Mouse (Mus musculus): Measurements from ENCODE around the gene AC124108.1. TPM values are rescaled to one million over a fixed set of nuclear protein-coding genes. Genes with fewer than 3 reads are reported as not detected.

AC124108.1 gene
- polyA plus RNA-seq, 1 experiment from 2014 or later, result 3.6 TPM

GRCm38 (mm10) chr1:132189231-132189630, 2.0 kb upstream of the AC124108.1 start:
- ATAC-seq (ENCODE audit: low FRiP score) (no peak), DNase-seq (ENCODE audit: low spot score) (no peak)
- WGBS, result 37% methylated on average over 4 of the region's 4 CpGs
- Histone ChIP-seq H3K4me1 (replicated peaks; ENCODE audit: control insufficient read depth, insufficient read depth, low read length) (peaks cover 20% of the 10 kb centered on the region), H3K4me2 (replicated peaks) (peak overlapping the region; percentile 83), H3K9ac (peak overlapping the region; percentile 95; the same call in 1 of the 2 replicates), H3K4me3 (replicated peaks; ENCODE audit: low read length) (peak overlapping the region; percentile 87), H3K27ac (peak overlapping the region; percentile 99), H3K9me3 (ENCODE audit: control insufficient read depth, low read length) (no peaks in the 10 kb centered on the region), H3K36me3 (replicated peaks; ENCODE audit: control insufficient read depth, insufficient read depth) (no peaks in the 10 kb centered on the region), H3K27me3 (ENCODE audit: control insufficient read depth, insufficient read depth, low read length) (no peaks in the 10 kb centered on the region)

- ATAC-seq (ENCODE audit: low FRiP score) (peak; percentile 81), DNase-seq (ENCODE audit: low spot score) (peak; percentile 87)
- Histone ChIP-seq H3K4me2 (replicated peaks) (peak overlapping the region; percentile 83), H3K27ac (peak overlapping the region; percentile 99), H3K36me3 (replicated peaks; ENCODE audit: control insufficient read depth, insufficient read depth) (no peaks in the 10 kb centered on the region), H3K9ac (peak overlapping the region; percentile 95), H3K4me3 (replicated peaks; ENCODE audit: low read length) (peak overlapping the region; percentile 87), H3K27me3 (ENCODE audit: control insufficient read depth, insufficient read depth, low read length) (no peaks in the 10 kb centered on the region), H3K4me1 (replicated peaks; ENCODE audit: control insufficient read depth, insufficient read depth, low read length) (peaks cover 28% of the 10 kb centered on the region), H3K9me3 (ENCODE audit: control insufficient read depth, low read length) (no peaks in the 10 kb centered on the region)
- 0% methylated on average over 48 of the region's 50 CpGs for WGBS
These were observed 1.2 kb upstream of the AC124108.1 start for GRCm38 (mm10) chr1:132190040-132190513.

- Histone ChIP-seq H3K4me1 (replicated peaks; ENCODE audit: control insufficient read depth, insufficient read depth, low read length) (peaks cover 34% of the 10 kb centered on the region), H3K9me3 (ENCODE audit: control insufficient read depth, low read length) (no peaks in the 10 kb centered on the region), H3K4me3 (replicated peaks; ENCODE audit: low read length) (peak overlapping the region; percentile 87), H3K9ac (peak overlapping the region; percentile 95), H3K27ac (peak overlapping the region; percentile 99), H3K36me3 (replicated peaks; ENCODE audit: control insufficient read depth, insufficient read depth) (no peaks in the 10 kb centered on the region), H3K27me3 (ENCODE audit: control insufficient read depth, insufficient read depth, low read length) (no peaks in the 10 kb centered on the region), H3K4me2 (replicated peaks) (peak overlapping the region; percentile 83)
- under 1% methylated on average over 49 of the region's 62 CpGs for WGBS
- peak; percentile 34 for ATAC-seq (ENCODE audit: low FRiP score)
- no peak for DNase-seq (ENCODE audit: low spot score)
These were observed 600 bp upstream of the AC124108.1 start for GRCm38 (mm10) chr1:132190621-132191092.

GRCm38 (mm10) chr1:132191786-132192680, 776 bp downstream of the AC124108.1 start:
- WGBS, result 2% methylated on average over 16 of the region's 16 CpGs
- Histone ChIP-seq H3K4me2 (replicated peaks) (peak overlapping the region; percentile 83), H3K9ac (peak overlapping the region; percentile 95), H3K4me3 (replicated peaks; ENCODE audit: low read length) (peak overlapping the region; percentile 87), H3K36me3 (replicated peaks; ENCODE audit: control insufficient read depth, insufficient read depth) (no peaks in the 10 kb centered on the region), H3K27me3 (ENCODE audit: control insufficient read depth, insufficient read depth, low read length) (no peaks in the 10 kb centered on the region), H3K9me3 (ENCODE audit: control insufficient read depth, low read length) (no peaks in the 10 kb centered on the region), H3K27ac (peak overlapping the region; percentile 99), H3K4me1 (replicated peaks; ENCODE audit: control insufficient read depth, insufficient read depth, low read length) (peaks cover 48% of the 10 kb centered on the region)
- DNase-seq (ENCODE audit: low spot score), result no peak
- ATAC-seq (ENCODE audit: low FRiP score), result peak; percentile 14; the same call in 1 of the 2 replicates

- H3K9me3 ChIP-seq (ENCODE audit: control insufficient read depth, low read length), result no peaks in the 10 kb centered on the region
- peak overlapping the region; percentile 83 for H3K4me2 ChIP-seq (replicated peaks)
- no peak for DNase-seq (ENCODE audit: low spot score)
- no peaks in the 10 kb centered on the region for H3K36me3 ChIP-seq (replicated peaks; ENCODE audit: control insufficient read depth, insufficient read depth)
- peak overlapping the region; percentile 95 for H3K9ac ChIP-seq
- peak overlapping the region; percentile 87 for H3K4me3 ChIP-seq (replicated peaks; ENCODE audit: low read length)
- peaks cover 66% of the 10 kb centered on the region for H3K4me1 ChIP-seq (replicated peaks; ENCODE audit: control insufficient read depth, insufficient read depth, low read length)
- no peak for ATAC-seq (ENCODE audit: low FRiP score)
- peak overlapping the region; percentile 99; the same call in 1 of the 2 replicates for H3K27ac ChIP-seq
- WGBS, result 66% methylated on average over 3 of the region's 3 CpGs
- no peaks in the 10 kb centered on the region for H3K27me3 ChIP-seq (ENCODE audit: control insufficient read depth, insufficient read depth, low read length)
These were observed 2.5 kb downstream of the AC124108.1 start for GRCm38 (mm10) chr1:132193806-132194205.

GRCm38 (mm10) chr1:132194624-132195023, 3.4 kb downstream of the AC124108.1 start:
- 53% methylated on average over 3 of the region's 3 CpGs for WGBS
- Histone ChIP-seq H3K4me2 (replicated peaks) (peak overlapping the region; percentile 83), H3K4me3 (replicated peaks; ENCODE audit: low read length) (no peak overlapping the region)

GRCm38 (mm10) chr1:132195100-132195499, 3.8 kb downstream of the AC124108.1 start:
- 36% methylated on average over 9 of the region's 9 CpGs for WGBS
- H3K4me2 ChIP-seq (replicated peaks), result peak overlapping the region; percentile 83
- no peaks in the 10 kb centered on the region for H3K9me3 ChIP-seq (ENCODE audit: control insufficient read depth, low read length)
- ATAC-seq (ENCODE audit: low FRiP score), result no peak
- no peak for DNase-seq (ENCODE audit: low spot score)
- H3K9ac ChIP-seq, result peak overlapping the region; percentile 41
- H3K4me1 ChIP-seq (replicated peaks; ENCODE audit: control insufficient read depth, insufficient read depth, low read length), result peaks cover 71% of the 10 kb centered on the region
- H3K27ac ChIP-seq, result no peak overlapping the region
- H3K4me3 ChIP-seq (replicated peaks; ENCODE audit: low read length), result no peak overlapping the region
- H3K27me3 ChIP-seq (ENCODE audit: control insufficient read depth, insufficient read depth, low read length), result no peaks in the 10 kb centered on the region
- H3K36me3 ChIP-seq (replicated peaks; ENCODE audit: control insufficient read depth, insufficient read depth), result no peaks in the 10 kb centered on the region

More at GRCm38 (mm10) chr1:132194624-132195023, 3.4 kb downstream of the AC124108.1 start:
- Histone ChIP-seq H3K4me1 (replicated peaks; ENCODE audit: control insufficient read depth, insufficient read depth, low read length) (peaks cover 67% of the 10 kb centered on the region), H3K27ac (no peak overlapping the region), H3K9ac (peak overlapping the region; percentile 41), H3K9me3 (ENCODE audit: control insufficient read depth, low read length) (no peaks in the 10 kb centered on the region), H3K27me3 (ENCODE audit: control insufficient read depth, insufficient read depth, low read length) (no peaks in the 10 kb centered on the region), H3K36me3 (replicated peaks; ENCODE audit: control insufficient read depth, insufficient read depth) (no peaks in the 10 kb centered on the region)
- ATAC-seq (ENCODE audit: low FRiP score) (no peak), DNase-seq (ENCODE audit: low spot score) (no peak)

GRCm38 (mm10) chr1:132195681-132196080, 4.4 kb downstream of the AC124108.1 start:
- H3K4me1 ChIP-seq (replicated peaks; ENCODE audit: control insufficient read depth, insufficient read depth, low read length), result peaks cover 76% of the 10 kb centered on the region
- H3K4me3 ChIP-seq (replicated peaks; ENCODE audit: low read length), result no peak overlapping the region
- H3K9me3 ChIP-seq (ENCODE audit: control insufficient read depth, low read length), result no peaks in the 10 kb centered on the region
- H3K4me2 ChIP-seq (replicated peaks), result peak overlapping the region; percentile 83
- peak overlapping the region; percentile 9; the same call in 1 of the 2 replicates for H3K27ac ChIP-seq
- H3K27me3 ChIP-seq (ENCODE audit: control insufficient read depth, insufficient read depth, low read length), result no peaks in the 10 kb centered on the region
- no peaks in the 10 kb centered on the region for H3K36me3 ChIP-seq (replicated peaks; ENCODE audit: control insufficient read depth, insufficient read depth)
- no peak for DNase-seq (ENCODE audit: low spot score)
- no peak for ATAC-seq (ENCODE audit: low FRiP score)
- peak overlapping the region; percentile 41 for H3K9ac ChIP-seq
- WGBS, result 33% methylated on average over 5 of the region's 5 CpGs

- Histone ChIP-seq H3K27ac (no peak overlapping the region), H3K9me3 (ENCODE audit: control insufficient read depth, low read length) (no peaks in the 10 kb centered on the region), H3K4me3 (replicated peaks; ENCODE audit: low read length) (no peak overlapping the region), H3K9ac (peak overlapping the region; percentile 41), H3K4me1 (replicated peaks; ENCODE audit: control insufficient read depth, insufficient read depth, low read length) (peaks cover 83% of the 10 kb centered on the region), H3K4me2 (replicated peaks) (peak overlapping the region; percentile 83), H3K27me3 (ENCODE audit: control insufficient read depth, insufficient read depth, low read length) (no peaks in the 10 kb centered on the region), H3K36me3 (replicated peaks; ENCODE audit: control insufficient read depth, insufficient read depth) (no peaks in the 10 kb centered on the region)
- ATAC-seq (ENCODE audit: low FRiP score), result no peak
- DNase-seq (ENCODE audit: low spot score), result no peak
- 8% methylated on average over 7 of the region's 7 CpGs for WGBS
These were observed 5.1 kb downstream of the AC124108.1 start for GRCm38 (mm10) chr1:132196337-132196736.
